In the genomic region with DNA sequence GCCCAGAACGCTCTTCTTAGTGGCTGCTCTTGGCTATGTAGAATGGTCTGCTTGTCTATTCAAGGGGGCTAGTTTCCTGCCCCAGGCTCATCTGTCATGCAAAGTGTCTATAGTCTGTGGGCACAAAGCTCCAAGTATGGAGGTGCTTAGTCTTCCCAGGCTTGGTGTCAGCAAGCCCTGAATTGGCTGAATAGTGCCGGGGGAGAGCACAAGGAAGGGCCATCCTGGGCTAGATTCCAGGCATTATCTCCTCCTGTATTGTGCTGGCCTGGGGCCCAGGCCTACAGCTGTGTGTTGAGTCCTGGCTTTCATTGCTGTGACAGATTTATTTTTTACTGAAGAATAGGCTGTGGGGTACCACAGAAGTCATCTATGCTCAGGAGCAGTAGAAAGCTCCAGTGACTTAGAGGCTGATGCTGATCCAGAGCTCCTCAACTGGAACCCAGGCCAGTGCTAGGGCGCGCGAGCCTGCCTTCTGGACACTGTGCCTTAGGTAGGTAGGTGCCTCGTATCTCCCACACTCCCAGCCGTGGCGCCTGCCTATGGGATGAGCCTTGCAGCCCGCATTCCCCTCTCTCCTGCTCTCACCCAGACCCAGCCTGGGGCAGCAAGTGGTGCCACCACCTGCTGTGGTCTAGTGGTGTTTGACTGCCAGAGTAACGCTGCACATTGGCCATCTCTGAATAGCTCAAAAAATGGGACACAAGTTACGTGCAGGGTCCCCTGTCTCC, we compare ENCODE assay signal across 9 mouse cellular contexts. TPM values are rescaled to one million over a fixed set of nuclear protein-coding genes. Genes with fewer than 3 reads are reported as not detected.
A peak's percentile ranks its signal among the peaks of the same experiment; 100 is the strongest.
DNase-seq lines count a peak whose midpoint lies in the region; ATAC-seq lines count a peak whose summit lies in the region.
"Had no signal": no experiment of that assay in that cellular context is flagged by ENCODE, and none has a peak within 500 bp of the region (broad histone marks: within the 10 kb centered on the region; RNA-seq: fewer than 3 reads in every experiment).

No protein-coding gene starts in this region.

- no peak overlapping the region for H3K9ac ChIP-seq in forebrain, embryonic 14.5 days (ENCODE audit: low read length)

- ATAC-seq in forebrain, embryonic 14.5 days = peak; percentile 77; the same call in 1 of the 2 replicates

- peaks cover 16% of the 10 kb centered on the region for H3K4me1 ChIP-seq in forebrain, embryonic 14.5 days (ENCODE audit: control insufficient read depth, insufficient read depth, low read length)

- H3K4me3 ChIP-seq in forebrain, embryonic 14.5 days (ENCODE audit: low read depth, low read length) = no peak overlapping the region

- H3K9me3 ChIP-seq in forebrain, embryonic 14.5 days (replicated peaks; ENCODE audit: control insufficient read depth, low read length) = no peaks in the 10 kb centered on the region

- H3K27me3 ChIP-seq in forebrain, embryonic 14.5 days (replicated peaks; ENCODE audit: control insufficient read depth, insufficient read depth, low read length) = no peaks in the 10 kb centered on the region

- H3K36me3 ChIP-seq in forebrain, embryonic 14.5 days (ENCODE audit: control insufficient read depth, insufficient read depth, low read length) = peaks cover 30% of the 10 kb centered on the region

- peak; percentile 71 for DNase-seq in layer of hippocampus, adult 11-12 months (ENCODE audit: low spot score)
- DNase-seq in layer of hippocampus, adult 9-10 months (ENCODE audit: low spot score) = no peak
- peak; percentile 90 for DNase-seq in brain, adult 2 months (ENCODE audit: low read depth, low spot score)
- DNase-seq in forebrain, embryonic 14.5 days (ENCODE audit: low spot score) = peak; percentile 72
- DNase-seq in layer of hippocampus, postnatal 14 days (ENCODE audit: low spot score in 2 of 2) = peak; percentile 29 to 65
- DNase-seq in liver = no peak
- no peak for DNase-seq in kidney, postnatal 36 days
- DNase-seq in thymus, postnatal 0 days (ENCODE audit: low spot score) = no peak

- no peak overlapping the region for H3K4me2 ChIP-seq in forebrain, embryonic 14.5 days (ENCODE audit: low read length)

- WGBS in forebrain, embryonic 14.5 days = 58% methylated on average over 10 of the region's 11 CpGs

- H3K27ac ChIP-seq in forebrain, embryonic 14.5 days (ENCODE audit: low read depth, low read length) = peak overlapping the region; percentile 53; the same call in 1 of the 2 replicates
- H3K27ac ChIP-seq: macrophage had no signal

RNA-seq across cellular contexts. Expression of a gene that starts 8.7 kb away (rescaled TPM):
- polyA plus RNA-seq in forebrain, embryonic 14.5 days (2014; fragmentation: Nextera tagmentation; extraction: Ambion mirVana) = 29.1 and 37.3 TPM in 2 replicates
- total RNA-seq in layer of hippocampus, postnatal 14 days (2021) = 10 to 100 TPM; 80.5 to 82.4 TPM
- 5.1 and 5.3 TPM in 2 replicates for polyA plus RNA-seq in thymus, postnatal 0 days (2015; fragmentation: Nextera tagmentation; extraction: Ambion mirVana)

RNA-seq across cellular contexts. Expression of a gene that starts 54.0 kb away (rescaled TPM):
- 177 and 193 TPM in 2 replicates for polyA plus RNA-seq in forebrain, embryonic 14.5 days (2014; fragmentation: Nextera tagmentation; extraction: Ambion mirVana)
- 100 to 1,000 TPM; 164 to 178 TPM for total RNA-seq in layer of hippocampus, postnatal 14 days (2021)
- 150 and 171 TPM in 2 replicates for polyA plus RNA-seq in thymus, postnatal 0 days (2015; fragmentation: Nextera tagmentation; extraction: Ambion mirVana)

Comparison
In these comparisons a context has a peak if more than half of its experiments do, and no peak if none do; other contexts are left out.
1. DNase-seq: peak in layer of hippocampus, adult 11-12 months (single experiment), brain, adult 2 months (single experiment), forebrain, embryonic 14.5 days (single experiment) and layer of hippocampus, postnatal 14 days (2 of 2); none in layer of hippocampus, adult 9-10 months (single experiment), liver (single experiment), kidney, postnatal 36 days (0 of 2) and thymus, postnatal 0 days (single experiment).